Mouse (Mus musculus) brain, embryonic 14.5 days (tissue): Measurements from ENCODE around the gene Fam24a. TPM values are rescaled to one million over a fixed set of nuclear protein-coding genes. Genes with fewer than 3 reads are reported as not detected.

Experiments
- DNase-seq: peaks from one replicate; pipeline ENCODE4 v3.0.0-alpha.2; 2011; ENCODE audit warnings: low read depth
- CTCF ChIP-seq: fragments of 200-500 bp; IDR thresholded peaks from 2 replicates; pipeline ENCODE4 v1.5.1; 2012; ENCODE audit warnings: inconsistent platforms, mild to moderate bottlenecking, moderate library complexity, borderline replicate concordance; ENCODE audit not compliant: insufficient read depth, insufficient read length; ENCODE audit errors: extremely low read depth
- POLR2A ChIP-seq: fragments of 200-500 bp; IDR thresholded peaks from 2 replicates; pipeline ENCODE4 v1.6.1; 2012; ENCODE audit warnings: mild to moderate bottlenecking, inconsistent platforms, borderline replicate concordance; ENCODE audit not compliant: poor library complexity, insufficient read depth, insufficient read length, severe bottlenecking; ENCODE audit errors: extremely low read depth
- polyA plus RNA-seq: library from polyadenylated mRNA; depleted of rRNA; stranded (reverse); fragments of >200 nt; gene quantifications from 2 replicates; pipeline ENCODE4 v1.2.3, GENCODE M21; 2012; rRNA removed

Fam24a gene
- polyA plus RNA-seq, 1 experiment = not detected

DNA sequence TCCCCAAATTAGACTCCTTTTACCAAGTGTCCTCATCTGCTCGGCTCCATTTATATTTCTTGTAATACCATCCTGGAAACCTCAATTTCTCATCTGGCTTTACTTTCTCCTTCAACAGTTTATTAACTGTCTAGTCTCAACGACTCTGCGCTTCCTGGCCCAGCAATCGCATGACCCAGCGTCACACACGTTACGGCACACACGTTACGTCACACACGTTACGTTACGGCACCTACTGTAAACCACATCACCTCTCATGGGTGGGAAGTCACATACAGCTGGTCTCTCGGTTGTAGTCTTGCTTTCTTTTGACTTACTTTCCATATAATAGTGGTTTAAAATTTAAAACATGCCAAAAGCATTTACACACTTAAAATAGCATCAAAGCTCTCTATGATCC, 22.4 kb downstream of the Fam24a start:
- TF ChIP-seq POLR2A = no peak
- no peak for TF ChIP-seq CTCF
- DNase-seq = no peak

DNA sequence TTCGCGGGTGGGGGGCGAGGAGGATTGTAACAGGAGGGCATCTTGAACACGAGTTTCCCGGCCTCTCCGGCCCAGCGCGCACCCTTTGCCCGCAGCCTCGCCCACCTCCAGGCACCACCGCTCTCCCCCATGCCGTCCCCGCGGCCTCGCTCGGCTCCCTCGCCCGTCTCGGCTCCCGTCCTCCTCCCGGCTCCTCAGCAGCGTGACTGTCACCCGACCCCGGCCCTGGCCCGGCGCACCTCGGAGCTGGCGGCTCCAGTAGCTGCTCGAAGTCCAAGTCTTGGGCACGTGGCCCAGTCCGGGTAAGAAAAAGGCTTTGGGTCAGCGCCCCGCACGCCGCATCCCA, 28.6 kb downstream of the Fam24a start:
- no peak for DNase-seq

DNA sequence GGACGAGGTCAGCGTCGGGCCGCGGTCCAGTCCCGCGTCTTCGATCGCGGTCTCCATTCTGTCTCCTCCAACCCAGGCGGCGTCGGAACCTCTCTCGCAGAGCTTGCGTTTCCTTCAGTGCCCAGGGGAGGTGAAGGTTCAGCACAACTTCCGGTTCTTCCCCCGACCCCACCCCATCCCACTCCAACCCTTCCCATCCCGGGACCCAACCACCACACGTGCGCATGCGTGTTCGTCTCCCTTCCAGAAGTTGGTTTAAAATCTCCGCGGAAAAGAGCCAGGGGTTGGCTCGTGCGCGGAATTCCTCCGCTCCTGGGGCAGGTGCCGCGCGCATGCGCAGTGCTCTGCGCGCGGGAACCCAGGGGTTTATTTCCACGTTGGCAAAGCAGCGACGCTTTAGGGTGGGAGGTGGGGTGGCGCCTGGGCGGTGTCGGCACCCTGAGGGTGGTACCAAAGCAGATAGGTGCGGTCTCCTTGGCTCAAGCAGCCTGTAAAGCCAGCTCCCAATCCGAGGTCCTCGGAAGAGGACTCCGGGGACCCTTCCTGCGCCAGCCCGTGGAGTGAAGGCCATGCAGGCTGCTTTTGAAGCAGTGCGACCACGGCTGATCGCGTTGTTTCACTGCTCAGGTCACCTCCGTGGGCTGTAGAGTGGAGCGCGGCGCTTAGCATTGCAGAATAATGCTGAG, 29.1 kb downstream of the Fam24a start, which contains the start of gene 2310057M21Rik:
TSS of gene 2310057M21Rik (minus strand) at position 145 of the 686 bp plus-strand sequence.
- TF ChIP-seq CTCF (no peak), POLR2A (peak; percentile 36; the same call in 1 of the 2 replicates)
- peak; percentile 99 for DNase-seq

More for the DNA sequence above, 28.6 kb downstream of the Fam24a start:
- no peak for TF ChIP-seq CTCF
- no peak for TF ChIP-seq POLR2A

DNA sequence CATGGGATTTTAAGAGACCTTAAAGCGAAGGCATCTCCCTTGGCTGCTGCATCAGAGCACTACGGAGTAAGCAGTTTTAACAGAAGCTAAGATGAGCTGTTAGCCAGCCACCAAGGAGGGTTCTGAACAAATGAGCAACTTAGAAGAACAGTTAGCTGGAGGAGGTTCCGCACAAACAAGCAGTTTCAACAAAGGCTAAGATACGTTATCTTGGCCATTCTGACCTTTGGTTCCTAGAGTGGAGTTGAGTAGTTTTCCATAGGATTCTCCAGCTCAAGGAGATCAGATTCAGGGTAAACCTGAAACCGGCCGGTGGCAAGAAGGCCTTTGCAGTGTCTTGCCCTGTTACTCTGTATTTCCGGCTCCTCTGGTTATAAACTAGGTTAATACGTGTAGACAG, 30.5 kb downstream of the Fam24a start:
- no peak for DNase-seq
- TF ChIP-seq POLR2A (no peak), CTCF (no peak)

DNA sequence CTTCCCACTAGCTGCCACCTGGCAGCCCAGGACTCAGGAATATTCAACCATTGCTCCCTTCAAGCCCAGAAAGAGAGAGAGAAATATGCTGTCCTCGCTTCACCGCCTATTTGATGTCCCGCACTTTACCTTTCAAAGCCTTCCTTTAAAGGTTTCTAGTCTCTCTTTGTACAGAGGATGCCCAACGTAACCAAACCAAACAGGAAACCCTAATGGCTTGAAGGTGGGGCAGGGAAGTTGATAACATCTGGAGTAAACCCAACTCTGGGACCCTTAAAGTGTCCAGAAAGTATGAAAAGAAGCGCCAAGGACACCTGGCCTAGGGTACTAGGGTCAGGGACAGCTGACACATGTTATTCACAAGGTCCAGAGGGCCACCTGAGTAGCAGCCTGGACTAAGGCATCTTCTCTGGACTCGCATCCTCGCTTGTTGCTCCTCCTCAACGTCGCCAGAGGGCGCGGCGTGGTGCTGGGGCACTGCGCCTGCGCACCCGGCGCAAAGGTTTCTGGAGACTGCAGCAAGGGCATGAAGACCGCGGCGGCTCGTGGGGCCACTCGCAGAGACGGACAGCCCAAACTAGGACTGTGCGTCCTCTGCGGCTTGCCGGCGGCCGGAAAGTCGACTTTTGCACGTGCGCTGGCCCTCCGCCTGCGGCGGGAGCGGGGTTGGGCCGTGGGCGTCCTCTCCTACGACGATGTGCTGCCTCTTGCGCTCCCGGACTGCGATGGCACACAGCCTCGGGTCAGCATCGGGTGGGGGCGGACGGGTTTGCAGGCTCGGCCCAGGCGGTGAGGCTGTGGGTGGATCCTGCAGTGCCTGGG, 37.2 kb downstream of the Fam24a start, which contains the start of gene Pstk:
TSS of gene Pstk (plus strand) at position 494 of the 822 bp plus-strand sequence.
- DNase-seq = peak; percentile 95
- TF ChIP-seq CTCF = peak; percentile 88
- TF ChIP-seq POLR2A = peak; percentile 78; the same call in 1 of the 2 replicates

DNA sequence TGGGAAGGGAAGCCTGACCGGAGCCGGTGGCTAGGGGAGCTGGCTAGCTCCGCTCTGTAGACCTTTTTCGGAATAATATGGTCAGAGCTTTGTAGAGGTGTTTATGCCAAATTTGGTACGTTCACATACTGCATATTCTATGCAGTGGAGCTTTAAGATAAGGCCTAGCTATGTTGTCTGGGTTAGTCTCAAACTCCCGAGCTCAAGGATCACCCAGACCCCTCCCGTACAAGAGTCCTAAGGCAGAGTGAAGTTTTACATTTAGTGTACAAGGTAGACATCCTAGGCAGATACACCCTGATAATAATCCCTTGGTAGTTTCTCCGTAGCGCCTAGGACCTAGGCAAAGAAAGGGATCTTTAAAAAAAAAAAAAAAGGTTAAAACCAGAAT, 37.8 kb downstream of the Fam24a start:
- TF ChIP-seq POLR2A (no peak), CTCF (no peak)

DNA sequence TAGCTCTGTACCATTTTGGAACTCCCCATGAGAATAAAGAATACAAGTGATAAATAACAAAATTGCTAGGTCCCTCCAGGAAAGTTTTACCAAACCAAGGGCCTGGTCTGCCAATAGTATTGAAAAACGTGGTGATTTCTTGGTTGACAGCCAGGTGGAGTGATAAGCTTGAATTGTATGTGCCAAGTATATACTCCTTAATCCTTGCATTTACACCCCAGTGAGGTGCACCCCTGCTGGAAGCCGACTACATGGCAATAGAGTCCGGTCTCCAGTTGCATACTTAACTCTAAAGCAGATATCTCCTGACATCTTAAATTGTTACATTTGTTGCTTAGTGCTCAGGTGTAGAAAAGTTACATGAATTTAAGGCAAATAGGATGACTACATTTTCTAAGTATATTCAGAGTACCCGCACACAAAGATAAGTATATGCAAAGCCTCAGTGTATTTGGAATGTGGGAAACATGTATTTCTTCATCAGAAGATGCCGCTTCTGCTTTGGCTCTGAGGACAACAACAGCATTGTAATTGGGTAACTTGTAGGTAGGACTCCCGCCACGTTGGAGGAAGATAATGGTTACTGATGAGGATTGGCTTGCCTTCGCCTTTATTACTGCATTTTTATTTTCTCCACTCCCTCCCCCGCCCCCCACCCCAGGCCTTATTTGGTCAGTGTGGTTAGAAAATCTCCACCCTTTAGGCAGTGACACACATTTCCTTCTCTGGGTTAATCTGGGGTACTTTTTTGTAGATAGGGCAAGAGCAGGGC, 38.4 kb downstream of the Fam24a start:
- DNase-seq = peak; percentile 29
- TF ChIP-seq POLR2A = no peak
- TF ChIP-seq CTCF = no peak

More for the DNA sequence above, 37.8 kb downstream of the Fam24a start:
- no peak for DNase-seq

Other genes with a start within 250 kb of the Fam24a start
- gene 4933402N03Rik, start 187.6 kb upstream of the Fam24a start, polyA plus RNA-seq = not detected in 2 replicates
- 0.01 TPM in 2 replicates for gene 5430419D17Rik, start 159.5 kb upstream of the Fam24a start, polyA plus RNA-seq
- gene Cuzd1, start 11.6 kb upstream of the Fam24a start, polyA plus RNA-seq = 0.03 and 0.16 TPM in 2 replicates
- not detected in 2 replicates for gene Fam24b, start 4.3 kb upstream of the Fam24a start, polyA plus RNA-seq
- gene 2310057M21Rik, start 28.9 kb downstream of the Fam24a start, polyA plus RNA-seq = 14.0 and 18.4 TPM in 2 replicates
- 36.7 and 43.2 TPM in 2 replicates for gene Pstk, start 37.3 kb downstream of the Fam24a start, polyA plus RNA-seq
- gene Ikzf5, start 76.7 kb downstream of the Fam24a start, polyA plus RNA-seq = 19.6 and 20.5 TPM in 2 replicates
- gene Acadsb, start 76.7 kb downstream of the Fam24a start, polyA plus RNA-seq = 21.3 and 29.4 TPM in 2 replicates
- 3.1 and 3.5 TPM in 2 replicates for gene Hmx3, start 209.0 kb downstream of the Fam24a start, polyA plus RNA-seq
- 2.3 and 3.0 TPM in 2 replicates for gene Hmx2, start 214.9 kb downstream of the Fam24a start, polyA plus RNA-seq
- 147 and 194 TPM in 2 replicates for gene Bub3, start 226.4 kb downstream of the Fam24a start, polyA plus RNA-seq